ENCODE assay signal across 15 mouse cellular contexts in the genomic region with DNA sequence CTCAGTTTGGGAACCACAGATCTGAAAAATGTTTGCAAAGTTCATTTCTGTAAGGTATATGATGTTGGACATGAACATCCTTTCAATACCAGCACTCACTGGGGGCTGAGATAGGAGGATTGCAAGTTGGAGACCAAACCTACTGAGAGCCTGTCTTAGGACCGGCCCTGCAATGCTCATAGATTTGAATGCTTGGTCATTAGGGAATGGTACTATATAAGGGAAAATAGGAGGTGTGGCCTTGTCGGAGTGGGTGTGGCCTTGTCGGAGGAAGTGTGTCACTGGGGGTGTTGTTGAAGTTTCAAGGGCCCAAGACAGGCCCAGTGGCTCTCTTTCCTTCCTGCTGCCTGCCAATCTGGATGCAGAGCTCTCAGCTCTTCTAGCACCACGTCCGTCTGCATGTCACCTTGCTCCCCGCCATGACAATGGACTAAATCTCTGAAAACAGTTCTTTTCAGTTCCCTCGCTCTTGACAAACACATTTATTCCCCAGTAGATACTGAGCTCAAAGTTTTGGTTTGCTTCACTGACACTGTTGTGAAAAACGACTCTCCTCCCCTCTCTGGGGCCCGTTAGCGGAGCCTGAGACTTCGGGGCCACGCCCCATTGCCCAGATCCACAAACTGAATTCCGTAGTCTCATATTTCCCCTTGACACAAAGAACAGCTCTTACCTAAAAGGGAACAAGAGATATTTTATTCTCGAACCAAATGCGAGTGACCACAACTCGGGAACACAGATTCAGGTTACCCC.
"Had no signal": no experiment of that assay in that cellular context is flagged by ENCODE, and none has a peak within 500 bp of the region (broad histone marks: within the 10 kb centered on the region; RNA-seq: fewer than 3 reads in every experiment).

No protein-coding gene starts in this region.

- H3K36me3 ChIP-seq: liver, embryonic 13.5 days; lung, embryonic 15.5 days; midbrain, embryonic 15.5 days; neural tube, embryonic 12.5 days; stomach, embryonic 15.5 days had no signal

- DNase-seq: kidney, adult 11 months; liver; liver, embryonic 13.5 days; liver, postnatal 0 days; lung, postnatal 14 days; right cerebral cortex, postnatal 4 days; spleen, adult 18-20 months; thymus, postnatal 36 days had no signal

- H3K27ac ChIP-seq: liver, embryonic 13.5 days; lung, embryonic 15.5 days; macrophage; midbrain, embryonic 15.5 days; neural tube, embryonic 12.5 days had no signal

- H3K4me2 ChIP-seq: liver, embryonic 13.5 days; lung, embryonic 15.5 days; midbrain, embryonic 11.5 days; midbrain, embryonic 15.5 days; neural tube, embryonic 12.5 days; stomach, embryonic 15.5 days had no signal

- H3K4me1 ChIP-seq: liver, embryonic 13.5 days; lung, embryonic 15.5 days; megakaryocyte, embryonic 14.5 days; midbrain, embryonic 15.5 days; neural tube, embryonic 12.5 days; stomach, embryonic 15.5 days had no signal

- ATAC-seq: liver, postnatal 0 days; midbrain, embryonic 15.5 days had no signal

- H3K9ac ChIP-seq: liver, embryonic 13.5 days; liver, postnatal 0 days; lung, embryonic 15.5 days; midbrain, embryonic 15.5 days; neural tube, embryonic 12.5 days; stomach, embryonic 15.5 days had no signal

- H3K27me3 ChIP-seq: liver, embryonic 13.5 days; lung, embryonic 15.5 days; megakaryocyte, embryonic 14.5 days; midbrain, embryonic 15.5 days; neural tube, embryonic 12.5 days; stomach, embryonic 15.5 days had no signal

- H3K4me3 ChIP-seq: liver, embryonic 13.5 days; lung, embryonic 15.5 days; megakaryocyte, embryonic 14.5 days; midbrain, embryonic 15.5 days; neural tube, embryonic 12.5 days; stomach, embryonic 15.5 days had no signal

- H3K9me3 ChIP-seq: liver, embryonic 13.5 days; lung, embryonic 15.5 days; midbrain, embryonic 15.5 days; neural tube, embryonic 12.5 days; stomach, embryonic 15.5 days had no signal
